Mouse (Mus musculus): ENCODE data around the gene Syt14.
A peak's percentile ranks its signal among the peaks of the same experiment; 100 is the strongest.

Syt14 gene

GRCm38 (mm10) chr1:192987203-192987602, 48.4 kb downstream of the Syt14 start:
- DNase-seq (ENCODE audit: low read depth, low spot score), result no peak

DNA sequence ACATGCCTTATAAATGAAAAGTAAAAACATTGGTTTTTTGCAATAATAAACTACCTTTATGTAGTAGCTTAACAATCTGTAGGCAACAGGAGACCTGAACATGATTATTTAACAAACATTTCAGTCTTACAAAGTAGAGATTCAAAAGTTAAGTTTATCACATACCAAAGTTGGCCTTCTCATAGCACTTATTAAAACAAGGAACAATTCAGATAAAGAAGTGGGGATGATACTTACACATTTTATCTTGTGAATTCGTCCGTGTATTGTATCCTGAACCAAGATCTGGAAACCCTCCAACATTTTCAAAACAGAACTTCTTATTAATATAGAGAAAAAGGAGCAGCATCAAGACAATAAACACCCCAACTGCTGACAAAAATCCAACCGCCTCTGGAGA, 49.1 kb downstream of the Syt14 start:
- DNase-seq (ENCODE audit: low read depth, low spot score), result no peak

DNA sequence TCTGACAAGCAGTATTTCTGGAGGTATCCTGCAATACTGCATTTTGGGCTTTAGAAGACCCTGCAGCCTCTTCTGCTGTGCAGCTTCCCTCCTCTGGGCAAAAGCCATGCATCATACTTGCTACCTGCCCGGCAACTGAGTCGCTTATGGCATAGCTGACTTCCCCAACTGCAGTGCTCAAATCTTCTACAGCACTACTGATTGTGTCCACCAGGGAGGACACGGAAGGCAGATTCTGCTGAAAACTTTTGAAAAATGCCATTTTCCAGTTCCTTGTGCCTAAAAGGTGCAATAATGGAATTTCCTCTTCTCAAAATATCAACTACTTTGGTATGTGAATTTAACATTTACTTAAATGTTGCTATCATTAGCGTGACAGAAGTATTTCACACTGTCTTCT, 51.2 kb downstream of the Syt14 start:
- peak; percentile 6 for DNase-seq (ENCODE audit: low read depth, low spot score)

DNA sequence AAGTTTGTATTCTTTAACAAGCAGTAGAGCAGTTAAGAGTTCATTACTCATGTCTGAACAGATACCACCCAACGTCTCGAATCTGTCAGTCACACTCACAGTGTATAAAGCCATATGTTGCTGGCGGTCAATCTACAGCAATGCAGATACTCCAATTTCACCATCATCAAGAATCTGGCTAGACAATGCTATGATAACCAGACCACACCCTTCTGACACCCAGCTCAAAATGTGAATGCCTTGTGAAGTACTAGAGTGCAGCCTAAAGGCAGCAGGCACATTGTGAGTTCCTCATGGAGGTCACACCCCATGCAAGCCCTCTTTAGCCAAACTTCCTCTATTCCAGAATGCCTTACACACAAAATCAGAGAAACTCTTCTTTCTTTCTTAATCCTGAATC, 53.9 kb downstream of the Syt14 start:
- no peak for DNase-seq (ENCODE audit: low read depth, low spot score)

DNA sequence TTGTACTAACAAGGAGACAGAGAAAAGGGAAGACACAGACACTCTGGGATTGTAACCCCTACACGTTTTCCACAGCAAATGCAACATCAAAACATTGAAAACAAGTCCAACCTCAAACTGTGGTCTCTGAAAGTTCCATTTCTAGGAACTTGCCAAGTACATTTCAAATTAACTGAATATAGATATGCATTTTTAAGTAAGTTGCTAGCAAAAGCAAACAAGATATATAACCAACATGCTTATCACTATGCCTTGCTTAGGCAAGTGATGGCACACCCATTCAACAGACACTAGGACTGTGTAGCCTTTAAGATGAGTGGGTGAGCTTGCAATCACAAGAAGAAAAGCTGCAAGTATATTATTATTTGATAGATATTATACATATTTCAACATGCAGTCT, 54.5 kb downstream of the Syt14 start:
- no peak for DNase-seq (ENCODE audit: low read depth, low spot score)

DNA sequence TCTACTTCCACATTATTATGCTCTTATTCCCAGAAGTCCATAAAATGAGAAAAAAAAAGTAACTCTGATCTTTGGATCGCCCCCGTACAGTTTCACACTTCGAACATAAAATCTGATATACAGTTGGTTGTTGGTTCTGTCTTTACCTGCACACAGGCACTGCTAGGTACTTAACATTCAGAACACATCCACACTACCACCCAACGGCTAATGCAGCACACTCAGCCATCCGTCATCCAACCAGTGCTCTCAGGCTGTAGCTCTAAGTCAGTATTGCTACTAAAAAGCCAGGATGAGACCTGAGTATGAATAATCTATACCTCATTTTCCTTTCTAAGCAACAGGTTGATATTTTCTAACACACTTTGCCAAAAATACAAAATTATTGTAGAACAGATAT, 73.3 kb downstream of the Syt14 start:
- no peak for DNase-seq (ENCODE audit: low read depth, low spot score)

DNA sequence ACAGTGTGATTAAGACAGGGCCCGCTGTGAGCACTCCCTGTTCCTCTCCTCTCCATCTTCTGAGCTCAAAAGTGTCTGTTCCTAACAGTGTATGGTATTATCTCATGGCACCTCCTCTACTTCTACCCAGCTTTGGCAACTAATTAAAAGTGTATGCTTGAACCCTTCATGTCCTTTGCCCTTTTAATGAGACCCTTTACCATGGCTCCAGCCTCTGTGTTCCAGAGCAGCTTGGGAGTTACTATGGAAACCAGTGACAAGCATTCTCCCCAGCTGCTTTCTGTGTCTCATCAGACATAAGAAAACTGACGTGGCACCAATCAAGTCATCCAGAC, 87.8 kb downstream of the Syt14 start:
- DNase-seq (ENCODE audit: low read depth, low spot score), result no peak

GRCm38 (mm10) chr1:192947170-192947838, 88.3 kb downstream of the Syt14 start:
- no peak for DNase-seq (ENCODE audit: low read depth, low spot score)

- no peak for DNase-seq (ENCODE audit: low read depth, low spot score)
Observed at GRCm38 (mm10) chr1:192939033-192939432, 96.5 kb downstream of the Syt14 start.

DNA sequence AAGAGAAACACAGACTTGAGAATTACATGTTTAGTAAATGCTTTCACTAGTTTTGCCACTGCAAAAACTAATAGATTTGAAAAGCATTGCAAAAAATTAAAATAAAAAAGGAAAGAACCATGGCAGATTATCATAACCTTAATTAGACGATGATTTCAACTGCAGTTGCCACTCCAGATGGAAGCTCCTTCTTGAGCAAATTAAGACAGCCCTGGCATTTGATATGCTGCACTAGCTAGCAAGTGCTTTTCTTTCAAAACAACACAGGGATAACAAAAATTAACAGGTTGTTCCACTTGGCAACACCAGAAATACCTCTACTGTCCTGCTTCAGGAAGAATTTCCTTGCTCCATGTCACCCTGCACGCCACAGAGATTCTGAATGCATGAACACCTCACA, 97.6 kb downstream of the Syt14 start:
- no peak for DNase-seq (ENCODE audit: low read depth, low spot score)

GRCm38 (mm10) chr1:192931797-192932196, 103.8 kb downstream of the Syt14 start:
- no peak for DNase-seq (ENCODE audit: low read depth, low spot score)

DNA sequence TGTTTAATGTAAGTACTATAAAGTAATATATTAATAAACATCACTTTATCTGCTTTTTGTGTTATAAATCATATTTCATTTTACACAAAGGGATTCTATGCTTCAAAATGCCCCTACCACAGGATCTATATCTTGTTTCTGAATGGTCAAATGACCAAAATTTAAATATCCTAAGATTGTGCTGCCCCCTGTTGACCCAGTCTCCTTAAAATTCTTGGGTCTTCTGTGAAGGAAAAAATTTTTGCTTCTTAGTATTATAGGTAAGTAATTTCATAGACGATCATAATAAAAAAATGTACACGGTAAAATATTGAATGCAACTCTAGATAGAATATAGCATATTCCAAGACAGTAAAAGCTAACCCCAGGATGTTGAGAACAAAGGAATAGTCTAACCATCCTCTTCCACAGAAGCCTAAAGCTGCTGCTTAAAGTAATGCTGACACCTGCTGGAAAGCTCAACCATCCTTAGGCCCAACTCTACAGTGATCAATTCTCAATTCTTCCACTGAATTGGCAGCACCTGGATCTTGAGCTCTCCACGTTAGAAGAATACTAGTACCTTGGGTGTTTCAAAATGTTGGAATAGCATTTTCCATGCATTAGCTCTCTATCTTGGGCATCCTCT, 123.4 kb downstream of the Syt14 start:
- DNase-seq (ENCODE audit: low read depth, low spot score), result peak; percentile 4

GRCm38 (mm10) chr1:192901516-192901915, 134.1 kb downstream of the Syt14 start:
- no peak for DNase-seq (ENCODE audit: low read depth, low spot score)

DNA sequence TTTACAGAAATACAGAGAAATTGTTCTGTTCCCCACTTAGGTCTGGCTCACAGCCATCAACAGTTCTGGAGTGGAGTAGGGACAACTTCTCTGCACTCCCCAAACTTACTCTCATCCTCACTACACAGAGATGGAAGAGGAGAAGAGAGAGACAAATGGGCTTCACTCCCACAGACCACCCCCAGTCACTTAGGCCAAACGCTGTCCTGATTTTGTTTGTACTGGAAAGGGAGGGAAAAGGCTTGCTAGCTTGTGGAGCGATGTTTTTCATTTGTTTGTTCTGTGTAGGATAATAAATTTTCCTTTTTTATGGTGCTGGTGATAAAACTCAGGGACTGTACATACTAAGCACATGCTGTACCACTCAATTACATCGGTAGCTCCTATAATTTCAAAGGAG, 134.7 kb downstream of the Syt14 start:
- no peak for DNase-seq (ENCODE audit: low read depth, low spot score)

DNA sequence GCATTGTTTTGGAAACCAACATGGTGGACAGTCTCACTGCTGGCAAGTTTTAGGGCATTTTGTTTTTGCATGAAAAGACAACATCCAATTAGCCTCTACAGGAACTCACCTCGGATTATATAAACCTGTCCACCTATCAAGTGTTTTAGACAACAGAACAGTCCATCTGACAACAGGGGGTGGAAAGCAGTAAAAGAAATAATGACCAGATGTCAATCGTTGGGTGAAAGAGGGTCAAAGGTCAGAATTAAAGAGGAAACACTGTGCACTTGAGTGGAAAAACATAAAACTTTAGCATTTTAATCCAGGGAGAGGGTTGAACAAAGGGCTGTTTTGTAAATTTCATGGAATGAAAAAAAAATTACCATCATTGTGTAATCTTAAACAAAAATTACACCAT, 136.8 kb downstream of the Syt14 start:
- DNase-seq (ENCODE audit: low read depth, low spot score), result no peak

DNA sequence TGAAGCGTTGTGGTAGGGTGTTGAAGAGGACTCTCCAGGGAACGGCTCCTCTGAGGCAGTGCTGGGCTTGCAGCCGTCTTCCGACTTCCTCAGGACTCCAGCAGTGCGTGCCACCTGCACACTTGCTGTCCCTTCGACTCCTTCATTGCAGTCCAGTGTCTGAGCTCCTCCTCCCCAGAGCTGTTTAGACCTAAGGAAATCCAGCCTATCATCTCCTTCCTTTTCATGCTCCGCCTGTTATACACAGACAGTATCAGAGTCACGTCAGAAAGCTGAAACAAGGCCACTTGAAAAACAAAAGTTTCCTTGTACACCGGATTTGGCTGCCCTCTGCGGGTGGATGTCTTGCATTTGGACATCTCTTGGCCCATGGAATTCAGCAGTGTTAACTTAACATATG, 138.4 kb downstream of the Syt14 start:
- DNase-seq (ENCODE audit: low read depth, low spot score), result peak; percentile 12

DNA sequence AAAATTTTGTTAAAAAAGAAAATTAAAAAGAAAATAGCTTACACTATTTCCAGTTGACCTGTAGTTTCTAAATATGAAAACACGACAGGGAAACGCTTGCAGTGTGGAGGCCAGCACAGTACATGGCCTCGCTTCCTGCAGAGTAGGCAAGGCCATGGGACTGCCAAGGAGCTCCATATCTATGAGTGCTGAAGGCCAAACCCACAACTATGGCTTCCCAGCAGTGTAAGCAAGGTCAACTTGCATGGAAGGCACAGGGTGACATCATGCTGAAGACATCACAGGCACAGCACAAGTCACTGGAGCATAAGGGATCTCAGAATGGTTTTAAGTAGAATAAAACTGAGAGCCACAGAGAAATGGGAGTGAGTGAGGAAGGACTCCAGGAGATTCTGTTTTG, 139.5 kb downstream of the Syt14 start:
- DNase-seq (ENCODE audit: low read depth, low spot score), result no peak

- no peak for DNase-seq (ENCODE audit: low read depth, low spot score)
Observed at GRCm38 (mm10) chr1:192890716-192891115, 144.9 kb downstream of the Syt14 start.

GRCm38 (mm10) chr1:192882617-192883295, 152.8 kb downstream of the Syt14 start:
- DNase-seq (ENCODE audit: low read depth, low spot score), result peak; percentile 15

DNA sequence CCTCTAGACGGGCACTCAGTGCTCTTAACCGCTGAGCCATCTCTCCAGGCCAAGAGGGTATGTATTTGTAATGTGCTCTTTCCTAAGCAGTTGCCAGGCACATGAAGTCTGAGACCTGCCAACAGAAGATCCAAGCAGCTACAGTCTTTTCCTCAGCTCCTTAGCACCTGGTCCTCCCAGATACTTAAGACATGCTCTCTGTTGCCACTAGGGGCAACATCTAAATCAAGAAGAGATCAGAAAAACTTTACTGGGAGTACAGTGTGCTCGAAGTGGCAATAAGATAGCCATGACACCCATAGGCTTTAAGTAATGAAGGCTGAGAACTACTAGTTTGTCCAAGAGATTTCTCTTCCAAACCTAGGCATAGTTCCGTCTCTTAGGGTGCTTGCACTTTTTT, 155.4 kb downstream of the Syt14 start:
- peak; percentile 37 for DNase-seq (ENCODE audit: low read depth, low spot score)

DNA sequence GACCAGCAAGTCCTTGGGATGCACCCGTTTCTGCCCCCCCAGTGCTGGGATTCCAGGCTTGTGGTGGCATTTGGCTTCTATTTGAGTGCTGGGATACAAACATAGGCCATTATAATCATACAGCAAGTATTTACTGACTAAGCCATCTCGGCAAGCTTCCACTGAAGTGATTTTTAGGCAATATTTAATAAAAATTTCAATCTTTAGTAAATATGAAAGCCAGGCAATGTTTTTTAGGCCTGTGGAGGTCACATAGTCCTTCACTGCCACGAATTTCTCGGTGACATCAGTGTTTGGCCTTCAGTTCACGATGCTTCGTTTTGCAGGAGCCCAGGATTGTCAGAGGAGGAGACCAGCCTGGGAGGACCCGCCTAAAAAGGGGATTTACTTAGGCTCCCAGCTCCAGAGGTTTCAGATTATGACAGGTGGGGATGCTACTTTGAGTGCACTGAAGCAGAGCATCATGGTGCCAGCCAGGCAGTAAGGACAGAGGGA, 156.4 kb downstream of the Syt14 start:
- no peak for DNase-seq (ENCODE audit: low read depth, low spot score)

GRCm38 (mm10) chr1:192872841-192873240, 162.7 kb downstream of the Syt14 start:
- DNase-seq (ENCODE audit: low read depth, low spot score), result no peak

GRCm38 (mm10) chr1:192869761-192870160, 165.8 kb downstream of the Syt14 start:
- DNase-seq (ENCODE audit: low read depth, low spot score), result peak; percentile 67
